Mouse (Mus musculus) brain, embryonic 14.5 days (tissue): ENCODE measurements around the gene Maml2.

ENCODE experiments used
- CTCF ChIP-seq: fragments of 200-500 bp; IDR thresholded peaks from 2 replicates; pipeline ENCODE4 v1.5.1; 2012; ENCODE audit warnings: inconsistent platforms, mild to moderate bottlenecking, moderate library complexity, borderline replicate concordance; ENCODE audit not compliant: insufficient read depth, insufficient read length; ENCODE audit errors: extremely low read depth
- POLR2A ChIP-seq: fragments of 200-500 bp; IDR thresholded peaks from 2 replicates; pipeline ENCODE4 v1.6.1; 2012; ENCODE audit warnings: mild to moderate bottlenecking, inconsistent platforms, borderline replicate concordance; ENCODE audit not compliant: poor library complexity, insufficient read depth, insufficient read length, severe bottlenecking; ENCODE audit errors: extremely low read depth

DNA sequence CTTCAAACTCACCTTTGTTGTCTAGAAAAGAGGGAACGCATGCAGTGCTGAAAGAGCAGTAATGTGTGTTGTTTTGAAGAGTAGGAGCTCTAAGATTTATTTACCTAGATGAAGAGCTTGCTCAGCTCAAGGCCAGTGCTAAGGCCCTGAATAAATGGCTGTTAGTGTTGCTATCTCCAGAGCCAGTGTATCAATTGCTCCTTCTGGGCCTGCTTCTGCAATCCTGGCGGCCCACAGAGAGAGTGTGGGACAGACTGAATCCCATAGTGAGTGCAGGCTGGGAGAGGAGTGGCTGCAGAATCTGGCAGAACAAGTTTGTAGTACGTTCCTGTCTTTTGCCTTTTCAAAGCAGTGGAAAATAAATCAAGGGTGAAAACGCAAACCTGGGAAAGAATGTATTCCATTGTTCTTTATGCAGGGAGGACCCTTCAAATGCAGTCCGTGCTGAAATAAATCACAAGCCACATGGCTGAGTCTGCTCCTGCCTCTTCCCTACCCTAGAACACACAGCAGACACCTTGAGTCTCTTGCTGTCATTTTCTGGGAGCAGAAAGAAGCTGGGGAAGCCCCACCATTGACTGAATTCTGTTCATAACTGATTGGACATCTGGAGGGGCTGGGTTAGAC, 318.7 kb downstream of the Maml2 start:
- TF ChIP-seq CTCF (no peak), POLR2A (no peak)
